ENCODE assay signal across 16 mouse cellular contexts in genomic region chr4:46771116-46771515, GRCm38 (mm10).
DNase-seq lines count a peak whose midpoint lies in the region; TF ChIP-seq lines count a peak whose summit lies in the region.
"Had no signal": no experiment of that assay in that cellular context is flagged by ENCODE, and none has a peak within 500 bp of the region (broad histone marks: within the 10 kb centered on the region; RNA-seq: fewer than 3 reads in every experiment).

No protein-coding gene starts in this region.

- 19% methylated on average over 12 of the region's 12 CpGs for WGBS in cerebellum, adult 2 months

- no peak for TF ChIP-seq CTCF in cerebellum, adult 2 months (IDR thresholded peaks at IDR 0.05; ENCODE audit: borderline replicate concordance, insufficient read depth, low read depth, low read length)
- TF ChIP-seq CTCF in layer of hippocampus, adult 2 months (conservative IDR thresholded peaks at IDR 0.05) = no peak

- intact Hi-C loops in left cerebral cortex, postnatal 14 days (cut with DNase I) = no loop called here

- peaks cover 39% of the 10 kb centered on the region for H3K4me1 ChIP-seq in cerebellum, adult 2 months (ENCODE audit: control insufficient read depth, insufficient read depth, low read length)
- H3K4me1 ChIP-seq: embryonic facial prominence, embryonic 15.5 days; liver, embryonic 13.5 days had no signal

- no peak overlapping the region for H3K4me3 ChIP-seq in cerebellum, adult 2 months (replicated peaks; ENCODE audit: insufficient read depth, low read depth, low read length)
- H3K4me3 ChIP-seq in layer of hippocampus, adult 2 months = no peak overlapping the region
- H3K4me3 ChIP-seq: embryonic facial prominence, embryonic 15.5 days; forebrain, embryonic 13.5 days; liver, embryonic 13.5 days; myocyte had no signal

- peak overlapping the region; percentile 51 for H3K27ac ChIP-seq in cerebellum, adult 2 months (ENCODE audit: insufficient read depth, low read length)
- peak overlapping the region; percentile 67 for H3K27ac ChIP-seq in layer of hippocampus, adult 2 months
- H3K27ac ChIP-seq: embryonic facial prominence, embryonic 15.5 days; forebrain, embryonic 13.5 days; liver, embryonic 13.5 days had no signal

- H3K27me3 ChIP-seq in cerebellum, adult 2 months (ENCODE audit: control insufficient read depth, insufficient read depth, low read length) = no peaks in the 10 kb centered on the region
- H3K27me3 ChIP-seq: embryonic facial prominence, embryonic 15.5 days; forebrain, embryonic 13.5 days; liver, embryonic 13.5 days had no signal

- TF ChIP-seq POLR2A in cerebellum, adult 2 months (IDR thresholded peaks at IDR 0.05; ENCODE audit: borderline replicate concordance, insufficient read depth, low read length) = no peak

- DNase-seq in cerebellum, adult 2 months = peak; percentile 51 to 64
- no peak for DNase-seq in cerebellum, adult 9-10 months
- DNase-seq in layer of hippocampus, adult 2 months (ENCODE audit: low spot score in 2 of 2) = no peak
- no peak for DNase-seq in layer of hippocampus, postnatal 14 days (ENCODE audit: low spot score in 2 of 2)
- peak; percentile 91 for DNase-seq in brain, adult 2 months (ENCODE audit: low read depth, low spot score)
- peak; percentile 69 to 73 for DNase-seq in left cerebral cortex, postnatal 14 days (ENCODE audit: low spot score in 2 of 2)
- DNase-seq in gastrocnemius, postnatal 10 days = no peak
- DNase-seq in spleen, postnatal 4 days (ENCODE audit: low spot score in 2 of 2) = no peak
- DNase-seq: adrenal gland, adult 8-10 months; gastrocnemius, postnatal 14 days; kidney, adult 8-10 months; liver, embryonic 13.5 days; thymus, postnatal 14 days had no signal

Comparison
In these comparisons a context has a peak if more than half of its experiments do, and no peak if none do; other contexts are left out.
1. DNase-seq: peak in cerebellum, adult 2 months (2 of 2), brain, adult 2 months (single experiment) and left cerebral cortex, postnatal 14 days (2 of 2); none in cerebellum, adult 9-10 months (single experiment), layer of hippocampus, adult 2 months (0 of 2), layer of hippocampus, postnatal 14 days (0 of 2), gastrocnemius, postnatal 10 days (single experiment) and spleen, postnatal 4 days (0 of 2).